15 mouse cellular contexts compared by ENCODE assay signal in genomic region chr11:116806136-116807071, GRCm38 (mm10). TPM values are rescaled to one million over a fixed set of nuclear protein-coding genes. Genes with fewer than 3 reads are reported as not detected.
DNase-seq lines count a peak whose midpoint lies in the region; ATAC-seq and TF ChIP-seq lines count a peak whose summit lies in the region.
"Had no signal": no experiment of that assay in that cellular context is flagged by ENCODE, and none has a peak within 500 bp of the region (broad histone marks: within the 10 kb centered on the region; RNA-seq: fewer than 3 reads in every experiment).

No protein-coding gene starts in this region.

- 70% methylated on average over 15 of the region's 15 CpGs for WGBS in forebrain, embryonic 15.5 days
- WGBS in forebrain, embryonic 13.5 days = 82% methylated on average over 15 of the region's 15 CpGs

- no peak for TF ChIP-seq CTCF in layer of hippocampus, adult 2 months (conservative IDR thresholded peaks at IDR 0.05)
- TF ChIP-seq CTCF in brain, embryonic 14.5 days (IDR thresholded peaks at IDR 0.05; ENCODE audit: borderline replicate concordance, extremely low read depth, insufficient read depth, insufficient read length) = no peak

- H3K27ac ChIP-seq in forebrain, embryonic 15.5 days (replicated peaks) = 0 out of 2 replicates have a peak overlapping the region, but pooled peaks have one; percentile 43
- H3K27ac ChIP-seq in forebrain, embryonic 13.5 days = no peak overlapping the region
- peak overlapping the region; percentile 49 for H3K27ac ChIP-seq in layer of hippocampus, adult 2 months

- no peak for DNase-seq in layer of hippocampus, adult 2 months (ENCODE audit: low spot score in 2 of 2)
- DNase-seq in layer of hippocampus, adult 11-12 months (ENCODE audit: low spot score) = no peak
- peak; percentile 33 for DNase-seq in brain, embryonic 14.5 days (ENCODE audit: low read depth)
- peak; percentile 55 for DNase-seq in heart, postnatal 4 days
- DNase-seq in layer of hippocampus, adult 9-10 months (ENCODE audit: low spot score) = no peak
- DNase-seq in urinary bladder, postnatal 4 days (ENCODE audit: low spot score in 2 of 2) = no peak
- DNase-seq: cerebellum, postnatal 36 days had no signal

- H3K9ac ChIP-seq in forebrain, embryonic 15.5 days (replicated peaks) = no peak overlapping the region
- H3K9ac ChIP-seq in forebrain, embryonic 13.5 days = no peak overlapping the region

- H3K36me3 ChIP-seq in forebrain, embryonic 15.5 days = no peaks in the 10 kb centered on the region
- H3K36me3 ChIP-seq in forebrain, embryonic 13.5 days (ENCODE audit: poor library complexity, severe bottlenecking) = no peaks in the 10 kb centered on the region

- no peaks in the 10 kb centered on the region for H3K9me3 ChIP-seq in forebrain, embryonic 15.5 days
- H3K9me3 ChIP-seq in forebrain, embryonic 13.5 days (replicated peaks) = no peaks in the 10 kb centered on the region

- peaks cover 28% of the 10 kb centered on the region for H3K4me1 ChIP-seq in forebrain, embryonic 15.5 days
- H3K4me1 ChIP-seq in forebrain, embryonic 13.5 days = peaks cover 32% of the 10 kb centered on the region

- no peak overlapping the region for H3K4me3 ChIP-seq in forebrain, embryonic 15.5 days
- H3K4me3 ChIP-seq in forebrain, embryonic 13.5 days = no peak overlapping the region
- H3K4me3 ChIP-seq in layer of hippocampus, adult 2 months = no peak overlapping the region

- no peak for TF ChIP-seq POLR2A in brain, embryonic 14.5 days (IDR thresholded peaks at IDR 0.05; ENCODE audit: borderline replicate concordance, extremely low read depth, insufficient read depth, insufficient read length, poor library complexity, severe bottlenecking)

- no peak for ATAC-seq in forebrain, embryonic 15.5 days (replicated peaks)
- ATAC-seq in forebrain, embryonic 13.5 days = no peak
- ATAC-seq: intestine, embryonic 16.5 days had no signal

- no peaks in the 10 kb centered on the region for H3K27me3 ChIP-seq in forebrain, embryonic 15.5 days
- H3K27me3 ChIP-seq in forebrain, embryonic 13.5 days = no peaks in the 10 kb centered on the region

- no peak overlapping the region for H3K4me2 ChIP-seq in forebrain, embryonic 15.5 days (replicated peaks)
- no peak overlapping the region for H3K4me2 ChIP-seq in forebrain, embryonic 13.5 days

RNA-seq across cellular contexts. Expression of gene Mxra7, which starts 21.4 kb away (rescaled TPM):
- polyA plus RNA-seq in forebrain, embryonic 15.5 days (2015; fragmentation: Nextera tagmentation; extraction: Ambion mirVana) = 7.6 and 10.7 TPM in 2 replicates
- polyA plus RNA-seq in forebrain, embryonic 13.5 days (2015; fragmentation: Nextera tagmentation; extraction: Ambion mirVana) = 14.4 and 14.8 TPM in 2 replicates
- 10 to 100 TPM; 20.0 to 23.4 TPM for total RNA-seq in layer of hippocampus, adult 2 months (2021)
- polyA plus RNA-seq in brain, embryonic 14.5 days (2012; rRNA removed) = 14.2 and 30.5 TPM in 2 replicates
- 10 to 100 TPM; 40.9 to 42.9 TPM for total RNA-seq in heart, postnatal 4 days (2021)
- total RNA-seq: CH12.LX; monocyte, adult 5-6 weeks had no signal

RNA-seq across cellular contexts. Expression of gene St6galnac1, which starts 31.1 kb away (rescaled TPM):
- polyA plus RNA-seq in forebrain, embryonic 15.5 days (2015; fragmentation: Nextera tagmentation; extraction: Ambion mirVana) = not detected in 2 replicates
- polyA plus RNA-seq in forebrain, embryonic 13.5 days (2015; fragmentation: Nextera tagmentation; extraction: Ambion mirVana) = not detected in 2 replicates
- total RNA-seq in layer of hippocampus, adult 2 months (2021) = not detected
- not detected in 2 replicates for polyA plus RNA-seq in brain, embryonic 14.5 days (2012; rRNA removed)
- not detected for total RNA-seq in heart, postnatal 4 days (2021)
- total RNA-seq: CH12.LX; heart, postnatal 10 days; left cerebral cortex, adult 18-20 months; liver, adult 2 months; monocyte, adult 5-6 weeks had no signal
- polyA plus RNA-seq: intestine, embryonic 16.5 days; liver, adult 2 months had no signal

RNA-seq across cellular contexts. Expression of gene Mettl23, which starts 36.7 kb away (rescaled TPM):
- 81.9 and 87.5 TPM in 2 replicates for polyA plus RNA-seq in forebrain, embryonic 15.5 days (2015; fragmentation: Nextera tagmentation; extraction: Ambion mirVana)
- 83.6 and 85.7 TPM in 2 replicates for polyA plus RNA-seq in forebrain, embryonic 13.5 days (2015; fragmentation: Nextera tagmentation; extraction: Ambion mirVana)
- total RNA-seq in layer of hippocampus, adult 2 months (2021) = 10 to 100 TPM; 23.0 to 26.8 TPM
- 44.6 and 67.6 TPM in 2 replicates for polyA plus RNA-seq in brain, embryonic 14.5 days (2012; rRNA removed)
- 10 to 100 TPM; 31.0 to 32.2 TPM for total RNA-seq in heart, postnatal 4 days (2021)

RNA-seq across cellular contexts. Expression of gene Jmjd6, which starts 36.8 kb away (rescaled TPM):
- 76.7 and 78.5 TPM in 2 replicates for polyA plus RNA-seq in forebrain, embryonic 15.5 days (2015; fragmentation: Nextera tagmentation; extraction: Ambion mirVana)
- 77.7 and 78.0 TPM in 2 replicates for polyA plus RNA-seq in forebrain, embryonic 13.5 days (2015; fragmentation: Nextera tagmentation; extraction: Ambion mirVana)
- total RNA-seq in layer of hippocampus, adult 2 months (2021) = 10 to 100 TPM; 26.2 to 32.2 TPM
- polyA plus RNA-seq in brain, embryonic 14.5 days (2012; rRNA removed) = 34.9 and 44.1 TPM in 2 replicates
- total RNA-seq in heart, postnatal 4 days (2021) = 10 to 100 TPM; 41.2 to 43.3 TPM

RNA-seq across cellular contexts. Expression of gene Mfsd11, which starts 45.8 kb away (rescaled TPM):
- 49.8 and 54.9 TPM in 2 replicates for polyA plus RNA-seq in forebrain, embryonic 15.5 days (2015; fragmentation: Nextera tagmentation; extraction: Ambion mirVana)
- 38.0 and 39.4 TPM in 2 replicates for polyA plus RNA-seq in forebrain, embryonic 13.5 days (2015; fragmentation: Nextera tagmentation; extraction: Ambion mirVana)
- total RNA-seq in layer of hippocampus, adult 2 months (2021) = 10 to 100 TPM; 41.0 to 41.6 TPM
- polyA plus RNA-seq in brain, embryonic 14.5 days (2012; rRNA removed) = 36.4 and 40.6 TPM in 2 replicates
- 10 to 100 TPM; 26.9 to 35.6 TPM for total RNA-seq in heart, postnatal 4 days (2021)

Comparison
In these comparisons a context has a peak if more than half of its experiments do, and no peak if none do; other contexts are left out.
1. DNase-seq: peak in brain, embryonic 14.5 days (single experiment) and heart, postnatal 4 days (single experiment); none in layer of hippocampus, adult 2 months (0 of 2), layer of hippocampus, adult 11-12 months (single experiment), layer of hippocampus, adult 9-10 months (single experiment) and urinary bladder, postnatal 4 days (0 of 2).